Mouse (Mus musculus) hematopoietic stem cell, adult 5-6 weeks (primary cell): ENCODE results near the gene Gm4787. TPM values are rescaled to one million over a fixed set of nuclear protein-coding genes. Genes with fewer than 3 reads are reported as not detected.
"Not testable (repeated sequence)": the region's sequence is repeated elsewhere in the genome, so short reads cannot be mapped to it uniquely, and the experiment has no call there.

ENCODE experiments used
- ATAC-seq, 2 experiments: fragments of 125-278 bp in 1 of 2; replicated peaks in 1 of 2; 2 replicates each; pipeline ENCODE4 v1.8.0; 2016 to 2017; ENCODE audit warnings: inconsistent platforms in 2 of 2, mild to moderate bottlenecking in 2 of 2, moderate number of reproducible peaks in 2 of 2, low read depth in 1 of 2, moderate TSS enrichment in 1 of 2; ENCODE audit not compliant: low FRiP score in 2 of 2, poor library complexity in 2 of 2, severe bottlenecking in 2 of 2, insufficient read depth in 1 of 2, low TSS enrichment in 1 of 2
- total RNA-seq: library from RNA; stranded (forward); fragments of 172-1452, 232-1000 nt; gene quantifications from 2 replicates; pipeline ENCODE4 v1.2.3, GENCODE M21; 2017

The Gm4787 gene
- total RNA-seq: 1.2 and 1.5 TPM in 2 replicates

DNA sequence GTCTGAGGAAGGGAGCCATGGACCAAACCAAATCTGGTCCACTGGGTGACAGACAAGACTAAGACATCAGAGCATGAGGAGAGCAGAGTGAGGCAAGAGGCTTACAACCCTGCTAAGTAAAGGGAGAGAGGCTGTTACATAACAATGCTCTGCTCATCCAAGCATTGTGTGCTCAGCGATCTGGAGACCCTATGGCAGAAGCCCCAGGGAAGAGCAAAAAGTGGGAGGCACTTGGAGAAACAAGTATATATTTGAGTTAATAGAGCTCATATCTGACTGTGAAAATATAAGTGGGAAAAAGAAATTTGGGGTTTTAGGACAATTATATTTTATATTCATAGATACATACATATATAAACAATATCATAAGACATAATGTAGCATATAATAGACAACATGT is at the start of gene Gm4787:
Gene Gm4787 (minus strand): TSS at position 101 of the 400 bp plus-strand sequence.
- not testable (repeated sequence) for ATAC-seq

DNA sequence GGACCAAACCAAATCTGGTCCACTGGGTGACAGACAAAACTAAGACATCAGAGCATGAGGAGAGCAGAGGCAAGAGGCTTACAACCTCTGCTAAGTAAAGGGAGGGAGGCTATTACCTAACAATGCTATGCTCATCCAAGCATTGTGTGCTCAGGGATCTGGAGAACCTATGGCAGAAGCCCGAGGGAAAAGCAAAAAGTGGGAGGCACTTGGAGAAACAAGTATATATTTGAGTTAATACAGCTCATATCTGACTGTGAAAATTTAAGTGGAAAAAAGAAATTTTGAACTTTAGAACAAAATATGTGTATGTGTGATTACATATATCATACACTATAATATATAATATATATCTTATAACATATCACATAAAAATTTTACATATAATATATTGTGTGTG is 42.6 kb upstream of the Gm4787 start, which contains the start of gene Adam4:
Gene Adam4 (minus strand): TSS at position 101 of the 400 bp plus-strand sequence.
- no peak for ATAC-seq

DNA sequence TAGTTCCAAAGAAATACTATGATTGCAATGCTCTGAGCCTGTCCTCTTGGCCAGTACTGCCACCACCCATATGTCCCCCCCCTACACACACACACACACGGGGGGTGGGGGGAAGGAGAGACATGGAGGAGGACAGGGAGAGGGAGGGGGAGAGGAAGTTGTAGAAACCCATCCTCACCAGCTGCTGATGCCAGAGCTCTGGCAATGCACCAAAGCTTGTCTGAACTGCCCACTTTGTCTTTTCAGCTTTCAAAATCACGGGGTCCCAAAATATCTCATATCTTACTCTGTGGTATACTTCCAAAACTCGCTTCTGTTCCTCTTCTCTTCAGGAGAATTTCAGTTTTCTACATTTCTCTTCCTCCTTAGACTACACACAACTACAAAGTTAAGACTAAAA is 33.9 kb upstream of the Gm4787 start:
- no peak for ATAC-seq

DNA sequence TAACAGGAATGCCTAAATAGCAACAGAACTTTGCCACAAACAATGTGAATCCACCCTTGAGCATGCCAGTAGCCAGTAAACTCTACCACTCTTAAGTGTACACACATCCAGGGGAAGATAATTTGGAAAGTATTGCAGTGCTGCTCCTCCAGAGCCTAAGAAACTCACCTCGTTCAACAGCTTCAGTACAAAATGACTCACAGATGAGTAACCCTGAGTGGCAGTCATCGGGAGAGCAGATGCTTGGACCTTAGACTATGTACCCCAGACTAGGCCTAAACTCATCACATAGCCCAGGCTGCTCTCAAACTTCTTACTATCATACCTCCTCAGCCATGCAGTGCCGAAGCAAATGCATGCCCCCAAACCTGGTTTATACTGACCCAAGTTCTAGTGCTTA is 29.7 kb upstream of the Gm4787 start:
- ATAC-seq: no peak

DNA sequence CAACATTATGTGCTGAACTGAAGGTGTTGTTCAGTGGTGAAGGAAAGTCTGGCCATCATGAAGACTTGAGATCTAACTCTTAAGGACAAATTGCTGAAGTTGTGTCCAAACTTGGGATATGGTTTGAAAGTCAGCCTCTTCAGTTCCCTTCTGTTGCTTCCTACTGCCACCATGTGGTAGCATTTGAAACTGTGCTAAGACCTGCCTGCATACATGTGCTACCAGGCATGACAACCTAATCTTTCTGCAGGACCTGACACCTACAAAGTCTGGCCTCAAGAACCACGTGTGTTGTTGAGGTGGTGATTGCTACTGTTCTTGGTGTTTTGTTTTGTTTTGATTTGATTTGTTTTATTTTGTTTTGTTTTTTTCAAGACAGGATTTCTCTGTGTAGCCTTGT is 22.9 kb upstream of the Gm4787 start:
- ATAC-seq: peak in 1 of 2 experiments; percentile 69; a peak in 1 of 4 replicates

DNA sequence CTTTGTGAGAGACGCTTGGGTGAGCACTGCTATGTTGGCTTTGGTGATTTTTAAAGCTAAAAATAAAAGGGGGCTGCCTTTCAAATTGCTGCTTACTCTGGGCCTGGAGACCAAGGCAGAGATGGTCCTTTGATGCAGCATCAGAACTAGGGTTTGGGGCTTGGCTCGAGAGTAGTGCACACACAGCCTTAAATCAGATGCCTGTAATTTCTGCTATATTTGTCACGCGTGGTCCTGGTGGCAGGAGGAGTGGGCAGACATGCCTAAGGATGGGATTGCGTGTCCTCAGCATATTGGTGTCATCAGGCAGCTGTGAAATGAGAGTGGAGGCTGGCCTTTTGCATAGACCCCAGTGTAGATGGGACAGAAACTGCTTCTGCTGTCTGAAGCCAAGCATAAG is 45.4 kb downstream of the Gm4787 start:
- no peak for ATAC-seq

DNA sequence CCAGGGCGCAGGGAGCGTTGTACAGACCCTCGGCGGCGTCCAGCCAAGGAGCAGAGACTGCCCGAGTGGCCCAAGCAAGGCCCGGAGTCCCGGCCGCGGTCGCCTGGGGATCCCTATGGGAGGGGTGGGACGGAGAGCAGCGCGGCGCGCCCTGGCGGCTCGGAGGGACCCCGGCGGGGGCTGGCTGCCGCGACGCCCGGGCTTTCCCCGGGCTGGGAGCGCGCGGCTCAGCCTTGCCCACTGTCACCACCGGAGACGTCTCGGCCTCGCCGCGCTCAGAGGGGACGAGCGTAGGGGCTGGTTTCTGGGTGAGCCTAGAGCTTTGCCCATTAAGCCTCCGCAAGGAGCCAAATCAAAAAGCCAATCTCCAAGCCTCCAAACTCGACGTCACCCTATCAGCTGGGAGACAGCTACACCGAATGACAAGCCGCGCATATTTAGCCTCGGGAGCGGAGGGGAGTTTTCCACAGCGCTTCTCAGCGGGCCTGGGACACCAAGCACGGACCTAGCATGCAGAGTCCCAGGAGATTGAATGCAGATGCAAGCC is 46.3 kb downstream of the Gm4787 start, which contains the start of gene Slc8a3:
Gene Slc8a3 (minus strand): TSS at position 306 of the 547 bp plus-strand sequence.
- no peak for ATAC-seq

DNA sequence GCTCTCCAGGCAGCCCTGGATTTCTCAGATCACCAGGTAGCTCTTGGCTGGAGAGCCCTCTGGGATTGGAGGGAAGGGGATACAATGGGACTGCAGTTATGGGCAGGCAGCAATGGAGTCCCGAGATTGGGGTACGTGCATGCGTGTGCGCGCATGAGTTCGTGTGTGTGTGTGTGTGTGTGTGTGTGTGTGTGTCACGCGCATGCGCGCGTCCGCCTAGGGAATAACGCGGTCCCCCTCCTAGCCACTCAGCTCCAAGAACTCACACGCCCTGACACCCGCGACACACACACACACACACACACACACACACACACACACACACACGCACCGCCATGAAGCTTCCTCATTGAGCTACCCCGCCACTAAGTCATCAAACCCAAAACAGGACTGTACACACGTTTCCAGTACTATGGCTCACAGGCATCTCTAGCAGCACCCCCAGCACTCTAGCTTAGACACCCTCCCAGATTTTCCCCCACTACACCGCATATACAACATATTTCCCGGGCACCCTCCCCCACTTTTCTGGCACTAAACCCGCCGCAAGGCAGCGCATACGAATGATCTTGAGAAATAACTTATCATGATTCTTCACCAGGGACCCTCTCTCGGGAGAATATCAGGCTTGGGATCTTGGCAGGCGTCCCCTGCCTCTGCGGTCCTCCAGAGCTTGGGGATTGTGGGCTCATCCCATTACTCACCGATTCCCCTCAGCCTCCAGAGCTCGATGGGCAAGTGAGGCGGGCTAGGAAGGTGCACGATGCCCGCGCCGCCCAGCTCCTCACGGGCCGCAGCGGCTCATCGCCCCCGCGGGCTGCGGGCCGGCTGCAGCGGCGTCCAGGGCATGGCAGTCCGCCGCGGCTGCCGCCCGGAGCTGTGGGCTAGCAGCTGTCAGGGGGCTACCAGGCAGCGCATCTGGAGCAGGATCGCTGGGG is 47.1 kb downstream of the Gm4787 start:
- ATAC-seq: no peak

DNA sequence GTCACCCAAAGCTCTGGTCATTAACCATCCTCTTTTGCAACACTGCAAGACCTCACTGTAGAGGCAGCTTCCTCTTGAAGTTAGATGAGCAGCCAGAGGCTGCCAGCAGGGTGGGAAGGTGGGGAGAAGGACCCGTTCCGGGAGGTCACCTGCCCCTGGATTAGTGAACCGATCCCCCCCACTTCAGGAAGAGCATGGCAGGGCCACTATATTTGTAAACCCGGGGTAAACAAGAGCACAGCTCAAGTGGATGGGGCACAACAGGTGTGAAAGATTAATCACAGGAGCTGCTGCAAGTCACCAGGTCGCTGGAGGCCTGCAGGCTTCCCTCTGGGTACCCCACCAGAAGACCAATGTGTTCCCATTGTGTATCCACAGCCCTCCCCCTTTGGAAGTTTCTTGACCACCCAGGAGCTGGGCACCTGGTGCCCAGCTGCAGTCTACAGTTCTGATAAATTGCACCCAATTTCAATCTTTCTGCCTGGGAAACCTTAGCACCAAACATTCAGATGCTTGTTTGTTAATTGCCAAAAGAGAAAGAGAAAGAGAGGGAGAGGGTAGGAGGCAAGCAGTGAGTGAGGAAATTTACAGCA is 48.1 kb downstream of the Gm4787 start:
- ATAC-seq: no peak

Other genes with a start within 250 kb of the Gm4787 start
- not detected in 2 replicates for gene Slc8a3, start 46.3 kb downstream of the Gm4787 start, total RNA-seq
- gene Adam4, start 42.5 kb upstream of the Gm4787 start, total RNA-seq: 0.38 and 1.3 TPM in 2 replicates
- gene Cox16, start 105.7 kb upstream of the Gm4787 start, total RNA-seq: 102 and 135 TPM in 2 replicates
- gene Gm20498, start 153.4 kb upstream of the Gm4787 start, total RNA-seq: 38.6 and 96.7 TPM in 2 replicates
- 57.7 and 61.4 TPM in 2 replicates for gene Synj2bp, start 153.4 kb upstream of the Gm4787 start, total RNA-seq
- gene Adam21, start 189.0 kb upstream of the Gm4787 start, total RNA-seq: 0.40 TPM in 1 of 2 replicates, not detected in the other
- 67.0 and 74.7 TPM in 2 replicates for gene Med6, start 215.5 kb upstream of the Gm4787 start, total RNA-seq